Mouse (Mus musculus): ENCODE measurements at regions not wholly inside any gene's neighbourhood (a gene's known extent, or its start where the extent isn't known, plus 50 kb on each side); places are given as distances from the start of the nearest gene placed in this dataset.

GRCm38 (mm10) chr10:99376430-99376829 is 113.4 kb downstream of the Dusp6 start:
- 0 out of 2 replicates have a peak, but pooled peaks cover 5% of the 10 kb centered on the region for H3K4me1 ChIP-seq (ENCODE audit: insufficient read depth, low read length)
- no peak for TF ChIP-seq CTCF (IDR thresholded peaks at IDR 0.05)
- no peak overlapping the region for H3K9ac ChIP-seq (replicated peaks; ENCODE audit: low read length, poor library complexity, severe bottlenecking)
- no peak for DNase-seq (ENCODE audit: low spot score)
- no peak for ATAC-seq (ENCODE audit: low FRiP score)
- H3K27ac ChIP-seq (ENCODE audit: low read depth, low read length), result no peak overlapping the region
- H3K9me3 ChIP-seq (ENCODE audit: low read length), result no peaks in the 10 kb centered on the region
- WGBS, result 63% methylated on average over 8 of the region's 8 CpGs
- H3K36me3 ChIP-seq (ENCODE audit: insufficient read depth, low read length), result no peaks in the 10 kb centered on the region
- no peak overlapping the region for H3K4me2 ChIP-seq (ENCODE audit: low read depth, low read length, poor library complexity, severe bottlenecking)
- H3K4me3 ChIP-seq (ENCODE audit: low read depth, low read length), result no peak overlapping the region
- H3K27me3 ChIP-seq (ENCODE audit: insufficient read depth, low read length), result no peaks in the 10 kb centered on the region

- Histone ChIP-seq H3K9me3 (ENCODE audit: low read length) (no peaks in the 10 kb centered on the region), H3K9ac (replicated peaks; ENCODE audit: low read length, poor library complexity, severe bottlenecking) (no peak overlapping the region), H3K27ac (ENCODE audit: low read depth, low read length) (no peak overlapping the region), H3K27me3 (ENCODE audit: insufficient read depth, low read length) (no peaks in the 10 kb centered on the region), H3K36me3 (ENCODE audit: insufficient read depth, low read length) (no peaks in the 10 kb centered on the region), H3K4me1 (ENCODE audit: insufficient read depth, low read length) (0 out of 2 replicates have a peak, but pooled peaks cover 5% of the 10 kb centered on the region), H3K4me2 (ENCODE audit: low read depth, low read length, poor library complexity, severe bottlenecking) (no peak overlapping the region), H3K4me3 (ENCODE audit: low read depth, low read length) (no peak overlapping the region)
- DNase-seq (ENCODE audit: low spot score) (no peak), ATAC-seq (ENCODE audit: low FRiP score) (no peak)
- no peak for TF ChIP-seq CTCF (IDR thresholded peaks at IDR 0.05)
- 85% methylated on average over 4 of the region's 4 CpGs for WGBS
These were observed 114.5 kb downstream of the Dusp6 start for GRCm38 (mm10) chr10:99377548-99377947.

GRCm38 (mm10) chr10:99379156-99379555 is 116.1 kb downstream of the Dusp6 start:
- H3K4me3 ChIP-seq (ENCODE audit: low read depth, low read length), result no peak overlapping the region
- H3K9ac ChIP-seq (replicated peaks; ENCODE audit: low read length, poor library complexity, severe bottlenecking), result no peak overlapping the region
- H3K9me3 ChIP-seq (ENCODE audit: low read length), result no peaks in the 10 kb centered on the region
- ATAC-seq (ENCODE audit: low FRiP score), result no peak
- no peaks in the 10 kb centered on the region for H3K27me3 ChIP-seq (ENCODE audit: insufficient read depth, low read length)
- 0 out of 2 replicates have a peak, but pooled peaks cover 5% of the 10 kb centered on the region for H3K4me1 ChIP-seq (ENCODE audit: insufficient read depth, low read length)
- TF ChIP-seq CTCF (IDR thresholded peaks at IDR 0.05), result no peak
- DNase-seq (ENCODE audit: low spot score), result no peak
- H3K4me2 ChIP-seq (ENCODE audit: low read depth, low read length, poor library complexity, severe bottlenecking), result no peak overlapping the region
- 58% methylated on average over 1 of the region's 1 CpGs for WGBS
- H3K36me3 ChIP-seq (ENCODE audit: insufficient read depth, low read length), result no peaks in the 10 kb centered on the region
- no peak overlapping the region for H3K27ac ChIP-seq (ENCODE audit: low read depth, low read length)

GRCm38 (mm10) chr10:99380170-99380569 is 117.1 kb downstream of the Dusp6 start:
- Histone ChIP-seq H3K36me3 (ENCODE audit: insufficient read depth, low read length) (no peaks in the 10 kb centered on the region), H3K27me3 (ENCODE audit: insufficient read depth, low read length) (no peaks in the 10 kb centered on the region), H3K9me3 (ENCODE audit: low read length) (no peaks in the 10 kb centered on the region), H3K27ac (ENCODE audit: low read depth, low read length) (no peak overlapping the region), H3K4me3 (ENCODE audit: low read depth, low read length) (no peak overlapping the region), H3K4me2 (ENCODE audit: low read depth, low read length, poor library complexity, severe bottlenecking) (no peak overlapping the region), H3K4me1 (ENCODE audit: insufficient read depth, low read length) (0 out of 2 replicates have a peak, but pooled peaks cover 5% of the 10 kb centered on the region), H3K9ac (replicated peaks; ENCODE audit: low read length, poor library complexity, severe bottlenecking) (no peak overlapping the region)
- 86% methylated on average over 4 of the region's 4 CpGs for WGBS
- DNase-seq (ENCODE audit: low spot score), result no peak
- no peak for ATAC-seq (ENCODE audit: low FRiP score)
- no peak for TF ChIP-seq CTCF (IDR thresholded peaks at IDR 0.05)

- Histone ChIP-seq H3K4me3 (ENCODE audit: low read depth, low read length) (no peak overlapping the region), H3K36me3 (ENCODE audit: insufficient read depth, low read length) (no peaks in the 10 kb centered on the region), H3K27ac (ENCODE audit: low read depth, low read length) (no peak overlapping the region), H3K9ac (replicated peaks; ENCODE audit: low read length, poor library complexity, severe bottlenecking) (no peak overlapping the region), H3K27me3 (ENCODE audit: insufficient read depth, low read length) (no peaks in the 10 kb centered on the region), H3K4me2 (ENCODE audit: low read depth, low read length, poor library complexity, severe bottlenecking) (no peak overlapping the region), H3K4me1 (ENCODE audit: insufficient read depth, low read length) (no peaks in the 10 kb centered on the region), H3K9me3 (ENCODE audit: low read length) (no peaks in the 10 kb centered on the region)
- ATAC-seq (ENCODE audit: low FRiP score) (no peak), DNase-seq (ENCODE audit: low spot score) (peak; percentile 48)
- WGBS, result 62% methylated on average over 4 of the region's 4 CpGs
- TF ChIP-seq CTCF (IDR thresholded peaks at IDR 0.05), result no peak
These were observed 120.0 kb downstream of the Dusp6 start for GRCm38 (mm10) chr10:99383028-99383427.

GRCm38 (mm10) chr10:99384366-99384765 is 121.3 kb downstream of the Dusp6 start:
- no peak overlapping the region for H3K9ac ChIP-seq (replicated peaks; ENCODE audit: low read length, poor library complexity, severe bottlenecking)
- no peaks in the 10 kb centered on the region for H3K27me3 ChIP-seq (ENCODE audit: insufficient read depth, low read length)
- H3K36me3 ChIP-seq (ENCODE audit: insufficient read depth, low read length), result no peaks in the 10 kb centered on the region
- H3K4me3 ChIP-seq (ENCODE audit: low read depth, low read length), result no peak overlapping the region
- no peak for DNase-seq (ENCODE audit: low spot score)
- H3K9me3 ChIP-seq (ENCODE audit: low read length), result no peaks in the 10 kb centered on the region
- 91% methylated on average over 6 of the region's 6 CpGs for WGBS
- ATAC-seq (ENCODE audit: low FRiP score), result no peak
- no peak for TF ChIP-seq CTCF (IDR thresholded peaks at IDR 0.05)
- H3K27ac ChIP-seq (ENCODE audit: low read depth, low read length), result no peak overlapping the region
- no peaks in the 10 kb centered on the region for H3K4me1 ChIP-seq (ENCODE audit: insufficient read depth, low read length)
- no peak overlapping the region for H3K4me2 ChIP-seq (ENCODE audit: low read depth, low read length, poor library complexity, severe bottlenecking)
